Mouse (Mus musculus): ENCODE measurements around the gene Pcnt.

DNA sequence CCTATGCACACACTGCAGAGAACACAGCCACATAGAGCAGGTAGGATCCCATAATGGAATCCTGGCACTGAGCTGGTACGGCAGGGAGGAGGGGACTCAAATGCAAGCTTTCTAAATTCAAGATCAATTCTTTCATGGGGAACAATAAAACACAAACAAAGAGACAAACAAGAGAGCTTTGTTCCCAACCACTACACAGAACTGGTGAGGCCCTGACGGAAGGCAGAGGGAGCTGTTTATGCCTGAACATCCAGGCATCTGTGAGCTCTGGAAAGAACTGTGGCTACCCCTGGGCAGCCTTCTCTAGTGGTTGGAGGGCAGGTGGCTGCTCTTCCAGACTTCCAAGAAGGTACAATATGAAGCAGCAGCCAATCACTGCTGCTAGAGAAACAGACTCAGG, 110.5 kb downstream of the Pcnt start:
- TF ChIP-seq ZC3H11A (IDR thresholded peaks at IDR 0.05; ENCODE audit: borderline replicate concordance, low read depth, low read length) = no peak
- TF ChIP-seq MAFK (IDR thresholded peaks at IDR 0.05; ENCODE audit: insufficient read depth, low read depth, low read length) = no peak

Measured in ES-E14 (cell line).